ENCODE assay signal across 16 mouse cellular contexts in genomic region chr4:154480544-154481260, GRCm38 (mm10).
DNase-seq lines count a peak whose midpoint lies in the region; ATAC-seq and TF ChIP-seq lines count a peak whose summit lies in the region.
"Had no signal": no experiment of that assay in that cellular context is flagged by ENCODE, and none has a peak within 500 bp of the region (broad histone marks: within the 10 kb centered on the region; RNA-seq: fewer than 3 reads in every experiment).

No protein-coding gene starts in this region.

- 80% methylated on average over 9 of the region's 9 CpGs for WGBS in forebrain, embryonic 10.5 days
- 83% methylated on average over 9 of the region's 9 CpGs for WGBS in forebrain, embryonic 13.5 days
- WGBS in lung, embryonic 14.5 days: 29% methylated on average over 9 of the region's 9 CpGs
- WGBS in stomach, postnatal 0 days: 45% methylated on average over 9 of the region's 9 CpGs

- H3K9me3 ChIP-seq in forebrain, embryonic 10.5 days: no peaks in the 10 kb centered on the region
- no peaks in the 10 kb centered on the region for H3K9me3 ChIP-seq in forebrain, embryonic 13.5 days (replicated peaks)
- H3K9me3 ChIP-seq in lung, embryonic 14.5 days (ENCODE audit: low read depth, low read length): no peaks in the 10 kb centered on the region
- H3K9me3 ChIP-seq in stomach, postnatal 0 days (ENCODE audit: control insufficient read depth, low read length): no peaks in the 10 kb centered on the region
- H3K9me3 ChIP-seq: neural tube, embryonic 15.5 days had no signal

- H3K4me2 ChIP-seq in forebrain, embryonic 13.5 days: no peak overlapping the region
- H3K4me2 ChIP-seq in lung, embryonic 14.5 days: peak overlapping the region; percentile 32; the same call in 1 of the 2 replicates
- no peak overlapping the region for H3K4me2 ChIP-seq in stomach, postnatal 0 days (replicated peaks; ENCODE audit: low read depth)
- H3K4me2 ChIP-seq: midbrain, embryonic 11.5 days; neural tube, embryonic 15.5 days had no signal

- DNase-seq in forebrain, embryonic 10.5 days (ENCODE audit: extremely low spot score, low spot score): no peak
- DNase-seq in heart, postnatal 4 days: peak; percentile 23
- DNase-seq in heart, postnatal 25 days (ENCODE audit: low spot score): no peak
- peak; percentile 93 for DNase-seq in lung, embryonic 14.5 days
- no peak for DNase-seq in lung, postnatal 25 days (ENCODE audit: low spot score)
- no peak for DNase-seq in stomach, postnatal 0 days (ENCODE audit: low spot score)
- no peak for DNase-seq in c-Kit-positive CD71-positive TER-119-positive erythroid progenitor cells, embryonic 14.5 days (ENCODE audit: low spot score)
- DNase-seq: adrenal gland, postnatal 10 days; cerebellum, adult 2 months; retina, postnatal 1 day; thymus, postnatal 25 days had no signal

- peak overlapping the region; percentile 44 for H3K27ac ChIP-seq in forebrain, embryonic 10.5 days
- H3K27ac ChIP-seq in forebrain, embryonic 13.5 days: no peak overlapping the region
- H3K27ac ChIP-seq in lung, embryonic 14.5 days (ENCODE audit: low read depth): peak overlapping the region; percentile 90
- H3K27ac ChIP-seq in stomach, postnatal 0 days (replicated peaks): peak overlapping the region; percentile 79; the same call in 1 of the 2 replicates
- H3K27ac ChIP-seq: neural tube, embryonic 15.5 days had no signal

- H3K36me3 ChIP-seq in forebrain, embryonic 10.5 days (replicated peaks): peaks cover 7% of the 10 kb centered on the region
- peaks cover 9% of the 10 kb centered on the region; the same call in 1 of the 2 replicates for H3K36me3 ChIP-seq in forebrain, embryonic 13.5 days (ENCODE audit: poor library complexity, severe bottlenecking)
- H3K36me3 ChIP-seq in lung, embryonic 14.5 days (ENCODE audit: insufficient read depth): no peaks in the 10 kb centered on the region
- no peaks in the 10 kb centered on the region for H3K36me3 ChIP-seq in stomach, postnatal 0 days (ENCODE audit: control insufficient read depth, insufficient read depth, low read length)
- H3K36me3 ChIP-seq: neural tube, embryonic 15.5 days had no signal

- no peak overlapping the region for H3K4me3 ChIP-seq in forebrain, embryonic 10.5 days
- H3K4me3 ChIP-seq in forebrain, embryonic 13.5 days: no peak overlapping the region
- no peak overlapping the region for H3K4me3 ChIP-seq in lung, embryonic 14.5 days (ENCODE audit: low read depth, low read length)
- no peak overlapping the region for H3K4me3 ChIP-seq in stomach, postnatal 0 days (ENCODE audit: low read depth, low read length)
- H3K4me3 ChIP-seq: neural tube, embryonic 15.5 days had no signal

- peak; percentile 51 for TF ChIP-seq CTCF in lung, embryonic 14.5 days (IDR thresholded peaks at IDR 0.05; ENCODE audit: low read depth)
- TF ChIP-seq CTCF in stomach, postnatal 0 days (IDR thresholded peaks at IDR 0.05; ENCODE audit: low read depth): no peak; the same call in 1 of the 2 replicates

- intact Hi-C loops in heart, postnatal 25 days (cut with DNase I): no loop called here

- ATAC-seq in forebrain, embryonic 13.5 days: no peak
- ATAC-seq in lung, embryonic 14.5 days (ENCODE audit: insufficient read depth): peak; percentile 88
- no peak for ATAC-seq in stomach, postnatal 0 days (ENCODE audit: low FRiP score, low TSS enrichment)
- ATAC-seq: forebrain, embryonic 16.5 days had no signal

- TF ChIP-seq EP300 in stomach, postnatal 0 days (optimal IDR thresholded peaks at IDR 0.05): no peak

- no peak overlapping the region for H3K9ac ChIP-seq in forebrain, embryonic 13.5 days
- H3K9ac ChIP-seq in lung, embryonic 14.5 days: no peak overlapping the region
- no peak overlapping the region for H3K9ac ChIP-seq in stomach, postnatal 0 days (ENCODE audit: low read length)
- H3K9ac ChIP-seq: neural tube, embryonic 15.5 days had no signal

- peaks cover 85% of the 10 kb centered on the region for H3K4me1 ChIP-seq in forebrain, embryonic 10.5 days
- peaks cover 22% of the 10 kb centered on the region for H3K4me1 ChIP-seq in forebrain, embryonic 13.5 days
- H3K4me1 ChIP-seq in lung, embryonic 14.5 days (ENCODE audit: insufficient read depth): peaks cover 46% of the 10 kb centered on the region
- peaks cover 11% of the 10 kb centered on the region for H3K4me1 ChIP-seq in stomach, postnatal 0 days (replicated peaks; ENCODE audit: control insufficient read depth, insufficient read depth)

- peaks cover 99% of the 10 kb centered on the region for H3K27me3 ChIP-seq in forebrain, embryonic 10.5 days (ENCODE audit: poor library complexity, severe bottlenecking)
- H3K27me3 ChIP-seq in forebrain, embryonic 13.5 days: peaks cover 49% of the 10 kb centered on the region
- H3K27me3 ChIP-seq in lung, embryonic 14.5 days (ENCODE audit: insufficient read depth, low read length): no peaks in the 10 kb centered on the region
- H3K27me3 ChIP-seq in stomach, postnatal 0 days (ENCODE audit: control insufficient read depth, insufficient read depth, low read length): no peaks in the 10 kb centered on the region
- H3K27me3 ChIP-seq: CH12.LX had no signal

Comparison
In these comparisons a context has a peak if more than half of its experiments do, and no peak if none do; other contexts are left out.
1. DNase-seq: peak in heart, postnatal 4 days (single experiment) and lung, embryonic 14.5 days (single experiment); none in forebrain, embryonic 10.5 days (single experiment), heart, postnatal 25 days (single experiment), lung, postnatal 25 days (single experiment), stomach, postnatal 0 days (single experiment) and c-Kit-positive CD71-positive TER-119-positive erythroid progenitor cells, embryonic 14.5 days (single experiment).